Mouse (Mus musculus) T-cell, adult 2 months (primary cell): ENCODE data around the gene Syce2.
A peak's percentile ranks its signal among the peaks of the same experiment; 100 is the strongest.

Source experiments
- DNase-seq: peaks from one replicate; pipeline ENCODE4 v3.0.0; 2022; ENCODE audit warnings: low spot score

Gene Syce2

DNA sequence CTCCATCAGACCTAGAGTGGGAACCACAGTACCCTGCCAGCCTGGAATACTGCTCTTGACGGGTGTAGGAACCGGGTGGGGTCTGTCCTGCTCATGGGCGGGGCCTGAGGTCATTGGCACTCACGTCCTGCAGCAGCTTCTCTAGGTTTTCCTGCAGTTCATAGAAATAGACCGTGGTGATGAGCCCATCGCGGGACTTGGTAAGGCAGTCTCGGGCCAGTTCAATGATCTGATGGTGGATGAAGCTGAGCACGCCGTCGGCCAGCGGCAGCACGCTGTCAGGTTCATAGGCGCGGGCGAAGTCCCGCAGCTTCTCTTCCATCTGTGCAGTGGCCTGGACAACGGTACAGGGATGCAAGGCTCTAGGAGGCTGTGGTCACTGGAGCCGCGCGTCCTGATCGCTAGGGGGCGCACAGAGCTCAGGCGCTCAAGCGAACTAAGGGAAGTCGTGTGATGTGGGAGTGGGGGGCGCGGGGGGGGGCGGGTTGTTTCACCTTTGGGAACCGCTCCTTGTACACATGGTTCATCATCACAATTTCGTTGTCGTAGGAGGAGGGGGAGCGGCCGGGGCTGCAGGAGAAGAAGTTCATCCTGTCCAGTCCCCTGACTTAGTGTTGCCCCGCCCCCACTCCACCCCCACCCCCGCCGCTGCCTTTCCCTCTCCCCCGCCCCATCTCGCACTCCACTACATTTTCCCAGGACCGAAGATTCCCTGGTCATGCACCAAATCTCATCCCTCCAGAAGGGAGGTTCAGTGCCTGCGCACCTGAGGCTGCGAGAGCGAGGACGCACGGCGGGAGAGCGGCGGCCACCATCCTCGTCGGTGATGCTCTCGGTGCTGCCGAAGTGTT, 56.8 kb downstream of the Syce2 start:
- peak; percentile 51 for DNase-seq

DNA sequence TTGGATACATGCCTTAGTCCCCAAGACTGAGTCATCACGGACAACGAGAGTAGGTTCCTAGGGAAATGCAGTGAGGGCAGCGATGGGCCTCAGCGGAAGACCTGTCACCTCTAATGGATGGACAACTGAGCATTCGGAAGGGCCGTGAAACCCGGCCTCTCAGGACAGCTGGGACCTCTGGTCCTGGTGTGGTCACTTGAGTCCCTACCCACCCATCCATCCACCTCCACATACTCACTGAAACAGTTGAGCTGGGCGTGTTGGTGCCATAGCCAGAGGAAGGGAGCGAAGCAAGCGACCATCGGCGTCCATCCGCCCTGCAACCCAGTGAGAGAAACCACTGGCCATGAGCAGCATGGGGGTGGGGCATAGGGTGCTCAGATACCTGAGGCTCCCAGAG, 58.7 kb downstream of the Syce2 start:
- no peak for DNase-seq

DNA sequence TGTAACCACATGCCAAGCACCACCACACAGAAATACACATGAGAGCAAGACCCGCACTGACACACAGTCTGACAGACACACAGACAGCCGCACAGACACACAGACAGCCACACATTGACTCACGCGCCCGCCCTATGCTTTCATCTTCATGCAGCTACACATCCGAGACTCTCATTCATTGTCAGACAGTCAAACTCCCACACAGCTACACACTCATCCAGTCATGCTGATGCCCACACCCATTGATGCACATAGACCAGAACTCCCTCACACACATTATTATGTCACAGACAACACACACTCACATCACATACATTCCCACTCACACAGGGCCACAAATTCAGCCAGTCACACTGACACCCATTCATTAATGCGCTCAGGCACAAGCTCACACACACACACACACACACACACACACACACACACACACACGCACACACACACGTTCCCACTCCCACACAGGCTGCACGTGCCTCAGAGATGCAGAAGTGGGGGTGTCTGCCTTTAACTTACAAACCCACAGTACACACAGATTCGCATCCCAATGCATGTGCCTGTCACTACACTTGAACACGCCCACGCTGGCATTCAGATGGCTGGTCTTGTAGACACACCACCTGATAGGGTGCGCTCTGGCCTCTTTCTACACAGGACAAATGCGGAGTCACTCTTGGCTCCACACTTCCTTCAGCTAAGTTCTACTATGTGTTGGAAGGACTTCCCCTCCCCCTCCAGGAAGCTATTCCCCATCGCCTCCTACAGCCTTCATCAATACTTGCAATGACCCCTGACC, 62.1 kb downstream of the Syce2 start:
- no peak for DNase-seq

DNA sequence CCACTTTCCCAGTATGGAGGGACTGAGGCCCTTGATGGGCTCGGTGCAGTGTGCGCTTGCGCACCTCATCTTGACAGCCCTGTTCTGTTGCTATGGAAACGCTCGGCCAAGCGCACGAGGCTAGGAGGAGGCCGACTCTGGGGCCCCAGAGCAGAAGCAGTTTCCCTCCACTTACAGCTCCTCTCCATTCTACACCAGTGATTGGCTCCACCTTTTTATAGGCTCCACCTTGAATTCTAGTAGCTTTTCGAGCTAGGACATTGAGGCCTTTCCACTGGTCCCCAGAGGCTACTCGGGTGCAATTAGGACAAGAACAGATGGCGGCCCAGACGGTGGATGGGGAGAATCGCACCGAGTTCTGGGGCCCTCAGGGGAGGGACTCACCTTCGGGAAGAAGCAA, 62.9 kb downstream of the Syce2 start:
- no peak for DNase-seq

DNA sequence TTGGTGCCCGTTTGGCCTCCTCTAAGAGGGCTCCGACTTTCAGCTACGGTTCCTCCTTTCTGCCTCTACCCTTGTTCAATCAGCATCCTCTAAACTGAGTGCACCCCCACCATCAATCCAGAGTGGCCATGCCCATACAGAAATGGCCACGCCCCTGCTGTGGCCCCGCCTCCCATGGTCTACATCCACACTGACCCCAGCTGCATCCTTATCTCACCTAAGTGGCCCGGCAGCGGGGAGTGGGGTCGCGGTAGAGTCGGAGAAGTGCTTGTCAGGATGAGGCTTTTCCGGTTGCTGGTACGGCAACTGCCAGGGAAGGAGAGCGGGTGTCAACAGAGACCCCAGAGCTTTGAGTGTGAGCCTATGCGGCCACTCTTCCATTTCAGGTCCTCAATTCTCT, 63.6 kb downstream of the Syce2 start:
- DNase-seq = no peak

DNA sequence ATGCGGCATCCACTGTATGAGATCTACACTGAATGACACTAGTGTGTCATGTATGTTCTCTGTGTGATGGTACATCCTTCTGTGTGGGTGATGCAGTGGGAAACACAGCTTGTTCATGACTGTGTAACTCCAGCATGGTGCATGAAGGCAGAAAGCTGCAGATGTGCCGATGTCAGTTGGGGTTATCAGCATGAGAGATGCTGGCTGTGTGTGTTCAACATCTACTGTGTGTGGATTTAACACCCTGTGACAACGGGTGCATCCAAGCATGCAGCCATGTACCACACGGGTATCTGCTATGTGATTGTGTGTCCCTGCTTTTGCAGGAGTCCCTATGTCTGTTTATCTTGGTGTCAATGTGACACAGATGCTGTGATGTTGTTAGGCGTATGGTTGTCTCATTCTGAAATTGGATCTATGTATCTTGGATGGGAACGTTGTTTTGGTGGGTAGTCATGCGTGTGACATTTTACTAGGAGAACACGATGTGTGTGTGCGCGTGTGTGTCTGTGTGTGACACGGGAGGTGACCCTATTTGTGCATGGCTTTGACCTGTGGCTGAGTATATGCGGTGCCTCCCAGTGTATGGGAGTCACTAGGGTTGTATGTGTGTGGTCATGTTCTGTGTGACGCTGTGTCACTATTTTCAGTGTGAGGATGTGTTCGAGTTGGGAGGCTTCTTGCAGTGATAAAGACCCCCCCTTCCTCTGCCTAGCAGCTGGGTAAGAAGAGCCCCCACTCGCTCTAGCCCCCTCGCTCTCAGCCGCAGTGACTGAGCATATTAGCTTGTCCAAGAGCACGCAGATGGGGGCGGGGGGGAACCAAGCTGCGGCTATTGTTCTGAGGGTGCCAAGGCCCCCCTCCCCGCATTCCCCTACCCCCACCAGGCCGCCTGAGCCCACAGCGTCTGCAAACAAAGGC, 64.4 kb downstream of the Syce2 start:
- DNase-seq = no peak

DNA sequence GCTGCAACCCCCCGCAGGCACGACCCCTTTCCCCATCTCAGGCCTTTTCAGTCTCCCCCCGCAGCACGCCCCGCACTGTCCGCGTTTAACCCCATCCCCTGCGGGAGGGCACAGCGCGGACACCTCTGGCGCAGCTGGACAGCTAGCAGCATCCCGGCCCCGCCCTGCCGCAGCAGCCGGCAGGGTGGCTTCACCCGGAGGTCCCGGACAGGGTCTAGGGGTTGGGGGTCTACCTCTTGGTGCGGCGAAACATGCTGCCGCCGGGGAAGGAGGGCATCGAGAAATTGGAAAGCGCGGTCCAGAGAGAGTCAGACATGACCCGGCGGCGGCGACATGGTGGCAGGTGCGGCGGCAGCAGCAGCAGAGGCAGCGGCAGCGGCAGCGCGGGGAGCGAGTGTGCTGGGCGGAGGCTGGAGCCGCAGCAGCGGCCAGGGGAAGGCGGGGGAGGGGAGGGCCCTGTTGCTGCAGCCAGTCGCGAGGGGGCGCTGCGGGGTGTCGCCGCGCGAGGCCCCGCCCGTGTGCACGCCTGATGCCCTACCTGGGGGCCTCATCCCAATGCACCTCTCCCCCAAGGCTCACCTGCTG, 65.1 kb downstream of the Syce2 start, which contains the start of gene Mast1:
Gene Mast1 (minus strand): TSS at position 398 of the 585 bp plus-strand sequence.
- DNase-seq = peak; percentile 62
